Mouse (Mus musculus) limb, embryonic 14.5 days (tissue): Measurements from ENCODE around the gene Sec14l4. TPM values are rescaled to one million over a fixed set of nuclear protein-coding genes. Genes with fewer than 3 reads are reported as not detected.

Experiments
- ATAC-seq: fragments of 200-750 bp; cut with Nextera tagmentation; 2 replicates; pipeline ENCODE4 v1.8.0; 2017; ENCODE audit warnings: low read depth, moderate number of reproducible peaks, moderate TSS enrichment; ENCODE audit not compliant: low FRiP score
- DNase-seq: peaks from one replicate; pipeline ENCODE4 v3.0.0-alpha.2; 2015; ENCODE audit warnings: low spot score
- H3K27ac ChIP-seq: fragments of 300-500 bp; sonication (generic); replicated peaks from 2 replicates; pipeline ENCODE4 v1.5.1; 2014; ENCODE audit warnings: low read depth, mild to moderate bottlenecking, low read length, moderate library complexity, mixed read lengths
- H3K27me3 ChIP-seq: fragments of 300-500 bp; sonication (generic); 2 replicates; pipeline ENCODE4 v1.6.1; 2014; ENCODE audit warnings: low read length, mixed read lengths; ENCODE audit not compliant: control insufficient read depth, insufficient read depth
- H3K36me3 ChIP-seq: fragments of 300-500 bp; sonication (generic); 2 replicates; pipeline ENCODE4 v1.6.1; 2014; ENCODE audit warnings: mild to moderate bottlenecking, low read length, moderate library complexity, mixed read lengths; ENCODE audit not compliant: control insufficient read depth, insufficient read depth
- H3K4me1 ChIP-seq: fragments of 300-500 bp; sonication (generic); 2 replicates; pipeline ENCODE4 v1.6.1; 2014; ENCODE audit warnings: antibody characterized with exemption, low read length, mixed read lengths; ENCODE audit not compliant: control insufficient read depth, insufficient read depth
- H3K4me2 ChIP-seq: fragments of 300-500 bp; sonication (generic); replicated peaks from 2 replicates; pipeline ENCODE4 v1.6.1; 2014; ENCODE audit warnings: low read depth, mild to moderate bottlenecking, low read length, moderate library complexity; ENCODE audit not compliant: severe bottlenecking
- H3K4me3 ChIP-seq: fragments of 300-500 bp; sonication (generic); replicated peaks from 2 replicates; pipeline ENCODE4 v1.5.1; 2014; ENCODE audit warnings: low read length
- H3K9ac ChIP-seq: fragments of 300-500 bp; sonication (generic); 2 replicates; pipeline ENCODE4 v1.6.1; 2014; ENCODE audit warnings: mild to moderate bottlenecking, low read depth, low read length, moderate library complexity; ENCODE audit not compliant: severe bottlenecking
- H3K9me3 ChIP-seq: fragments of 300-500 bp; sonication (generic); 2 replicates; pipeline ENCODE4 v1.6.1; 2016; ENCODE audit warnings: low read length; ENCODE audit not compliant: control insufficient read depth
- POLR2A ChIP-seq: fragments of 200-500 bp; IDR thresholded peaks from 2 replicates; pipeline ENCODE4 v1.8.0; 2012; ENCODE audit warnings: inconsistent platforms, mild to moderate bottlenecking, moderate library complexity, borderline replicate concordance; ENCODE audit not compliant: insufficient read depth, insufficient read length; ENCODE audit errors: extremely low read depth
- WGBS: fragments of 180-500 bp; shearing (Covaris S2); extraction: QIAGEN DNeasy Blood & Tissue Kit; methylation state at CpG from one replicate; pipeline ENCODE4 v1.1.7; 2014; 5-methylcytosine and 5-hydroxymethylcytosine counted together
- polyA plus RNA-seq, 2 experiments: library from polyadenylated mRNA; depleted of rRNA in 1 of 2; stranded (reverse) in 1 of 2; unstranded in 1 of 2; fragments of >200 nt; fragmentation: Nextera tagmentation in 1 of 2; extraction: Ambion mirVana in 1 of 2; gene quantifications; 2 replicates each; pipeline versions ENCODE4 v1.2.1 to v1.2.3; 2012 to 2014

The Sec14l4 gene
- polyA plus RNA-seq, 2 experiments: 0.11 to 0.14 TPM

DNA sequence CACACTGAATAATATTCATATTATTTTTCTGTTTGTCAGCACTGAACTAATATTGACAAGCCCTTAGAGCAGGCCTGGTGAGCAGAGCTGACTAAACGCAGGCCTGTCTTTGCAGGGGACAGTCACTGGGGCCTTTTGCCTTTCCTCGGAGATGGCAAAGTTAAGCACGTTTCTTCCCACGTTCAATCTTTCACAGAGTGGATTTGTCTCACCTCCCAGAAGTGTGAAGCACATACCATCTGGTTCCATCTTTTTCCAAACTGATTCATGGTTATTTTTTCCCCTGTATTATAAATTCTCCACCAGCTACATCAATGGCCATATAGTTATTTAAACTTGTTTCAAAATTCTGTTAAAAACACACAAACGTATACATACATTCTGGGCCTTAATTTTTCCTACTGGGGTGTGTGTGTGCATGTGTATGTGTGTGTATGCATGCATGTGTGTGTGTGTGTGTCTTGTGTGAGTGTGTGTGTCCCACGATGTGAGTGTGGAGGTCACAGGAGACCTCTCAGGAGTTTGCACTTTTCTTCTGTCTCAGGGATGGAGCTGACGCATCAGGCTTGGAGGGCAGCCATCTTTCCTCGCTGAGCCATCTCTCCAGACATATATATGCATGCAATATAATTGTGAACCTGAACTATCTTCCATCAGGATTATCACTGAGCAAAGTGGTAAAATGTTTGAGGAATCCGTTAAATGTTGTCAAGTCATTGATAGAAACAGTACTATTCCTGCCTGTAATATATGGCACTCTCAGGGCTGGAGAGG lies 3.5 kb upstream of the Sec14l4 start:
- H3K4me3 ChIP-seq: no peak overlapping the region
- DNase-seq (no peak), ATAC-seq (no peak)
- TF ChIP-seq POLR2A: no peak
- no peak overlapping the region for H3K4me2 ChIP-seq
- H3K27ac ChIP-seq: no peak overlapping the region
- 74% methylated on average over 9 of the region's 9 CpGs for WGBS
- no peak overlapping the region for H3K9ac ChIP-seq
- no peaks in the 10 kb centered on the region for H3K27me3 ChIP-seq
- no peaks in the 10 kb centered on the region for H3K4me1 ChIP-seq
- no peaks in the 10 kb centered on the region for H3K36me3 ChIP-seq
- no peaks in the 10 kb centered on the region for H3K9me3 ChIP-seq

DNA sequence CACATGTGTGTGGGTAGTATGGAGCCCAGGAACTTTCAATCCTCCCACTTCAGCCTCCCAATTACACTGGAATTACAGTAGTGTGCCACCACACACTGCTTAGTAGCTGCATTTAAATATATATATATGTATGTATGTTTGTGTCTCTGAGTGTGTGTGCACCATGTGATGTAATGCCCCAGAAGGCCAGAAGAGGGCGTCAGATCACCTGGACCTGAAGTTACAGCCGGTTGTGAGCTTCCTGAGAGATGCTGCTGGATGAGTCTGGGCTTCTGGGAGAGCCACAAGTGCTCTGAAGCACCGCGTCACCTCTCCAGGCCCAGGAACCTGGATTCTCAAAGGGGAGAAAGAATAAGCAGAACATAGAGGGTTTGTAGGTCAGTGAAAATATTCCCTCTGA lies 1.9 kb upstream of the Sec14l4 start:
- Histone ChIP-seq H3K4me2 (no peak overlapping the region), H3K27me3 (no peaks in the 10 kb centered on the region), H3K9ac (no peak overlapping the region), H3K9me3 (no peaks in the 10 kb centered on the region), H3K36me3 (no peaks in the 10 kb centered on the region), H3K27ac (no peak overlapping the region), H3K4me3 (no peak overlapping the region), H3K4me1 (no peaks in the 10 kb centered on the region)
- no peak for DNase-seq
- 78% methylated on average over 4 of the region's 4 CpGs for WGBS
- no peak for TF ChIP-seq POLR2A
- ATAC-seq: no peak

DNA sequence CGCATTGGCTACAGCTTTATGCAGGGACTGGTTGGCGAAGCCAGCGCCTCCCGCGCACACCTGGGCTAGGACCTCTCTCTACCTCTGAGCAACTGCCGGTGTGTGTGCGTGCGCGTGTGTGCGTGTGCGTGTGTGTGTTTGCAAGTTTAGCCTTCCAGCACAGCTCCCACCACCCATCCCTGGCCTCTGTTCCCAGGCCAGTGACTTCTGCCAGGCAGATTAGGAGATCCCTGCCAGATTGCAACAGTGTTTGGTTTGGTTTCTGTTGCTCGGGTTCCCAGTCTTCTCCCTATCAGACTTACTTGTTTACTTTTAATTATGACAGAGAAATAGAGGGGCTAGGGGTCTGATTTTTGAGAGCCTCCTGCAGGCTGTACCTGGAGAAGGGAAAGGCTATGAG lies 699 bp downstream of the Sec14l4 start:
- ATAC-seq (no peak), DNase-seq (no peak)
- Histone ChIP-seq H3K9me3 (no peaks in the 10 kb centered on the region), H3K36me3 (no peaks in the 10 kb centered on the region), H3K9ac (no peak overlapping the region), H3K27me3 (no peaks in the 10 kb centered on the region), H3K4me1 (no peaks in the 10 kb centered on the region), H3K4me2 (no peak overlapping the region), H3K4me3 (no peak overlapping the region), H3K27ac (no peak overlapping the region)
- TF ChIP-seq POLR2A: no peak
- 18% methylated on average over 12 of the region's 12 CpGs for WGBS

DNA sequence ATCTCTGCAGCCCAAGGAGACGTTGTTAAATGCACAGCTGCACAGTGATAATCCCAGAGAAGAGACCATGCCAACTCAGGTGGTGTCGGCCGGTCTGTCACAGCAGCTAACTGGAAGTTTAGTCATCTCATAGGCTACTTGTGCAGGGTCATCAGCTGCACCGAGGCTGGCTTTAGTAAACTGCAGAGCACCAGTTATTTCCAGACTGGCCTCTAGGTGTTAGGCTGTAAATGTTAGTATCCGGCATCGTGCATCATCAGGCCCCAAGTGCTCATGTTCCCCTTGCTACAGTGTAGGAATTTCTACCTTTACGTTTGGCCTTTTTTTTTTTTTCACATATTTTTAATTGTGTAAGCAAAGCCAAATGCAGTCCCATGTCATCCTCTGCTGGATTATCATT lies 2.2 kb downstream of the Sec14l4 start:
- Histone ChIP-seq H3K36me3 (no peaks in the 10 kb centered on the region), H3K9me3 (no peaks in the 10 kb centered on the region), H3K9ac (no peak overlapping the region), H3K4me2 (no peak overlapping the region), H3K4me3 (no peak overlapping the region), H3K4me1 (no peaks in the 10 kb centered on the region), H3K27me3 (no peaks in the 10 kb centered on the region), H3K27ac (no peak overlapping the region)
- TF ChIP-seq POLR2A: no peak
- 51% methylated on average over 7 of the region's 7 CpGs for WGBS
- no peak for ATAC-seq
- DNase-seq: no peak

DNA sequence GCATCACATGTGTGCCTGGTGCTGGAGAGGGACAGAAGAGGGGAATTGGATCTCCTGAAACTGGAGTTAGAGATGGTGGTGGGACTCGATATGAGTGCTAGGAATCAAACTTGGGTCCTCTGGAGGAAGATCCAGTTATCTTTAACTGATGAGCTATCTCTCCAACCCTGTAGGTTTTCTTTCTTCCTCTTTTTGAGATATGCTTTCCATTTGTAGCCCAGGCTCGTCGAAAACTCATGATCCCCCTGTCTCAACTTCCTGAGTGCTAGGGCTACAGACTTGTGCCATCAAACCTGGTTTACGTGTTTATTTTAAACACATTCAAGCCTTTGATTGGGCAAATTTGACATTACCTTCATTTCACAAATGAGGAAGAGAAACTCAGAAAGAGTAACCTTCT lies 2.9 kb downstream of the Sec14l4 start:
- H3K4me2 ChIP-seq: no peak overlapping the region
- no peaks in the 10 kb centered on the region for H3K4me1 ChIP-seq
- no peak overlapping the region for H3K27ac ChIP-seq
- no peak overlapping the region for H3K4me3 ChIP-seq
- H3K36me3 ChIP-seq: no peaks in the 10 kb centered on the region
- no peaks in the 10 kb centered on the region for H3K9me3 ChIP-seq
- no peak for DNase-seq
- H3K27me3 ChIP-seq: no peaks in the 10 kb centered on the region
- no peak overlapping the region for H3K9ac ChIP-seq
- WGBS: 86% methylated on average over 4 of the region's 4 CpGs
- ATAC-seq: no peak
- no peak for TF ChIP-seq POLR2A
